Mouse (Mus musculus) lung, postnatal 0 days (tissue): ENCODE measurements around the gene Ephx1. TPM values are rescaled to one million over a fixed set of nuclear protein-coding genes. Genes with fewer than 3 reads are reported as not detected.

Experiments used
- ATAC-seq: fragments of 200-750 bp; cut with Nextera tagmentation; 2 replicates; pipeline ENCODE4 v1.8.0; 2017; ENCODE audit warnings: moderate library complexity
- DNase-seq: peaks from one replicate; pipeline ENCODE4 v3.0.0-alpha.2; 2016; ENCODE audit warnings: low spot score
- H3K27ac ChIP-seq: fragments of 300-500 bp; sonication (generic); 2 replicates; pipeline ENCODE4 v1.5.1; 2014; ENCODE audit warnings: antibody characterized with exemption, mild to moderate bottlenecking, low read length, mixed read lengths
- H3K27me3 ChIP-seq: fragments of 300-500 bp; sonication (generic); replicated peaks from 2 replicates; pipeline ENCODE4 v1.6.1; 2014; ENCODE audit warnings: low read length, mixed read lengths; ENCODE audit not compliant: insufficient read depth
- H3K36me3 ChIP-seq: fragments of 300-500 bp; sonication (generic); 2 replicates; pipeline ENCODE4 v1.6.1; 2014; ENCODE audit warnings: low read length, mixed read lengths; ENCODE audit not compliant: insufficient read depth
- H3K4me1 ChIP-seq: fragments of 300-500 bp; sonication (generic); 2 replicates; pipeline ENCODE4 v1.6.1; 2014; ENCODE audit warnings: antibody characterized with exemption, low read depth, low read length, mixed read lengths; ENCODE audit not compliant: insufficient read depth
- H3K4me2 ChIP-seq: fragments of 300-500 bp; sonication (generic); replicated peaks from 2 replicates; pipeline ENCODE4 v1.6.1; 2014; ENCODE audit warnings: low read depth, mild to moderate bottlenecking, low read length, moderate library complexity, mixed read lengths
- H3K4me3 ChIP-seq: fragments of 300-500 bp; sonication (generic); 2 replicates; pipeline ENCODE4 v1.5.1; 2014; ENCODE audit warnings: low read depth, low read length
- H3K9ac ChIP-seq: fragments of 300-500 bp; sonication (generic); replicated peaks from 2 replicates; pipeline ENCODE4 v1.6.1; 2014; ENCODE audit warnings: low read depth, mild to moderate bottlenecking
- H3K9me3 ChIP-seq: fragments of 300-500 bp; sonication (generic); 2 replicates; pipeline ENCODE4 v1.6.1; 2016; ENCODE audit warnings: low read length, mixed read lengths
- CTCF ChIP-seq: IDR thresholded peaks from 2 replicates; pipeline ENCODE4 v1.5.1; 2016; ENCODE audit warnings: antibody characterized with exemption, mild to moderate bottlenecking
- EP300 ChIP-seq: IDR thresholded peaks from 2 replicates; pipeline ENCODE4 v1.6.1; 2016; ENCODE audit warnings: antibody characterized with exemption, mild to moderate bottlenecking, control low read depth
- WGBS: fragments of 180-500 bp; shearing (Covaris S2); extraction: QIAGEN DNeasy Blood & Tissue Kit; methylation state at CpG from one replicate; pipeline ENCODE4 v1.1.7; 2014; 5-methylcytosine and 5-hydroxymethylcytosine counted together
- polyA plus RNA-seq: library from polyadenylated mRNA; unstranded; fragments of >200 nt; fragmentation: Nextera tagmentation; extraction: Ambion mirVana; gene quantifications from 2 replicates; pipeline ENCODE4 v1.2.1, GENCODE M21; 2015

Ephx1 gene
- polyA plus RNA-seq, 1 experiment from 2014 or later, result 29.4 TPM

DNA sequence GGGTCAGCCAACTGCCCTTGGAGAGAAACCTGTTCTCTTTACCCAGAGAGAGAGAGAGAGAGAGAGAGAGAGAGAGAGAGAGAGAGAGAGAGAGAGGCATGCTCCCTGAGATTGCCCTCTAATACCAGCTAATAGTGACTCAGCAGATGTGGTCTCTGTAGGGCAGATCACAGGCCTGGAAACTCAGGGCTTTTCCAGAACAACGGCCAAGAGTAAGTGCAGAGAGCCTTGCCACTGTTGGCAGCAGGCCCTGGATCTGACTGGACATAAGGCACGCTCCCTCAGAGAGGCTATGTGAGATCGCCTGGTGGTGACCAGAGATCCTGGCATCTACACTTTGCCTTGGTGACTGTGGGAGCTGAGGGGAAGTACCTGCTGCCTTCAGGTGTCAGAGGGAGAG lies 10.9 kb downstream of the Ephx1 start:
- Histone ChIP-seq H3K4me1 (0 out of 2 replicates have a peak, but pooled peaks cover 4% of the 10 kb centered on the region), H3K27ac (no peak overlapping the region), H3K9ac (no peak overlapping the region), H3K36me3 (no peaks in the 10 kb centered on the region), H3K4me2 (no peak overlapping the region), H3K9me3 (no peaks in the 10 kb centered on the region), H3K4me3 (no peak overlapping the region), H3K27me3 (no peaks in the 10 kb centered on the region)
- DNase-seq (peak; percentile 52), ATAC-seq (peak; percentile 57)
- TF ChIP-seq CTCF (no peak), EP300 (no peak)
- 38% methylated on average over 3 of the region's 3 CpGs for WGBS

DNA sequence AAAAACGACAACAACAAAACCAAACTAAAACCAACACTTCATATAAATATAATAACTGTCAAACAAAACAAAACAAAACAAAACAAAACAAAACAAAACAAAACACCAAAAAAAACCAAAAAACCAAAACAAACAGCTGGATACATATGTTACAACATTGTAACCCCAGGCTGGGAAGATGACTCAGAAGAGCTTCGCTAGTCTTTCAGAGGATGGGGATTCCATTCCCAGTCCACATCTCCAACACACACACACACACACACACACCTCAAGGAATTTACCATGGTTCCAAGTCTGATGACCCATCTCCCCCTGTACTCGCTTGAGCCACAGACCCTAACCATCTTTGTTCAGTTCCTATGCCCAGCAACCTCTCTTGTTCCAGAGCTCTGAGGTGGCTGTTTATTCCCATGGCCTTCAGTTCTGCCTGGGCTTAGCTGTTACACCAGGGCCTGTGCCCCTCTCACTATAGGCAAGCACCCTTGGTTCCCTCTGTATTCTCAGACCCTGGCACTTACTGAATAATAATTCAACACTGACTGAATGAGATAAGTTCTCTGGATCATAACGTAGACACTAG lies 11.6 kb downstream of the Ephx1 start:
- WGBS, result 79% methylated on average over 4 of the region's 4 CpGs
- Histone ChIP-seq H3K4me1 (0 out of 2 replicates have a peak, but pooled peaks cover 4% of the 10 kb centered on the region), H3K4me3 (no peak overlapping the region), H3K36me3 (no peaks in the 10 kb centered on the region), H3K9ac (no peak overlapping the region), H3K9me3 (no peaks in the 10 kb centered on the region), H3K27ac (no peak overlapping the region), H3K4me2 (no peak overlapping the region), H3K27me3 (no peaks in the 10 kb centered on the region)
- DNase-seq (no peak), ATAC-seq (no peak)
- no peak for TF ChIP-seq CTCF
- TF ChIP-seq EP300, result no peak

DNA sequence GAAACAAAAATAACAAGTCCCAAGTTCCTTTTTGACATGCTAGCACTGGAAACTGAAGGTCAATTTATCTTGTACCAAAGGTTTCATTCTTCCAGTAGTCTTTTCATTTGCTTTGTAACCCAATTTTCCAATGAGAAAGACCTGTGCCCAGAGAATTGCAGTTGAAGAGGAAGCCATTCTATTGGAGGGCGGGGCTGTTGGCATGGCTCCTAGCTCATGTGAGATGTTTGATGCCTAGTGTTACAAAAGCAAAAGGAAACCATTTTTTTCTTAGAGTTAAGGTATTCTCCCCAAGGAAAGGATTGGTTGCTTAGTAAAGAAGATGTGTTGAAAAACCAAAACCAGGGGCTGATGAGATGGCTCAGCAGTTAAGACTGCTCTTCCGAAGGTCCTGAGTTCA lies 12.4 kb downstream of the Ephx1 start:
- TF ChIP-seq EP300 (no peak), CTCF (no peak)
- Histone ChIP-seq H3K4me2 (no peak overlapping the region), H3K4me3 (no peak overlapping the region), H3K9me3 (no peaks in the 10 kb centered on the region), H3K4me1 (0 out of 2 replicates have a peak, but pooled peaks cover 4% of the 10 kb centered on the region), H3K27ac (no peak overlapping the region), H3K9ac (no peak overlapping the region), H3K27me3 (no peaks in the 10 kb centered on the region), H3K36me3 (no peaks in the 10 kb centered on the region)
- DNase-seq (no peak), ATAC-seq (no peak)
- WGBS, result 93% methylated on average over 2 of the region's 2 CpGs

DNA sequence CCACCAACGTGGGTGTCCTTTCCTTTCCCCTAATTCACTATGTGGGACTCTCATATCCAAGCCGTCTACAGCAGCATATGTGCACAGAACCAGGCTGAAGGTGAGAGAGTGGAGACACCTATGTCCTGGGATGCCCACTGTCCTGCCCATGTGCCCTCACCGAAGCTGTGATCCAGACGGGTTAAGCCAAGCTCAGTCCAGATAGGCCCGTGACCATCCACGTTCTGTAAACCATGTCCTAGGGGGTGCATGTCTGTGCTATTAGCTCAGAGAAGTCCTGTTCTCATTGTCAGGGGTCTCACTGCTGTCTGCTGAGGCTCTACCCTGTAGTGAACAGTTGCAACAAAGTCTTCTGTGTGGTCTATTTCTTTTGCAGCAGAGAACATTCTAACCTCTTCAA lies 12.9 kb downstream of the Ephx1 start:
- ATAC-seq (no peak), DNase-seq (no peak)
- no peak overlapping the region for H3K27ac ChIP-seq
- no peaks in the 10 kb centered on the region for H3K9me3 ChIP-seq
- no peak overlapping the region for H3K9ac ChIP-seq
- 0 out of 2 replicates have a peak, but pooled peaks cover 4% of the 10 kb centered on the region for H3K4me1 ChIP-seq
- no peaks in the 10 kb centered on the region for H3K27me3 ChIP-seq
- H3K36me3 ChIP-seq, result no peaks in the 10 kb centered on the region
- no peak overlapping the region for H3K4me3 ChIP-seq
- no peak overlapping the region for H3K4me2 ChIP-seq
- TF ChIP-seq CTCF (no peak), EP300 (no peak)
- 86% methylated on average over 6 of the region's 6 CpGs for WGBS

DNA sequence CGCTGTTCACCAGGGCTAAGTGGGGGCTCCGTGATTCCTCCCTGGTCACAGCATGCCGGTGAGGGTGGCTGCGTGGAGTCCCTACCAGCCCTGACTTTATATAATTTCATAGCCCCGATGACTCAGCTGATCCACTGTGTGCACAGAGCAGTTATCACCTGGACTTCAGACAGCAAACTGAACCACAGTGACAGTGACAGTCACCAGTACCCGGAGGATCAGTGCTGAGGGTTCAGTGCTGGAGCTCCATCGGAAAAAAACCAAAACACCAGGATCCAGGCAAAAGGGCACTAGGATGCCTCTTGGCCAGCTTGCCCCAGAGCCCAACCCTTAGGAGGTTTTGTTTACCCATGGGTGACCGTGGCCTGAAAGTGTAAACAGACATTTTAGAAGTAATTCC lies 15.4 kb downstream of the Ephx1 start:
- H3K27me3 ChIP-seq, result no peaks in the 10 kb centered on the region
- H3K27ac ChIP-seq, result no peak overlapping the region
- DNase-seq (no peak), ATAC-seq (no peak)
- no peak overlapping the region for H3K9ac ChIP-seq
- no peak overlapping the region for H3K4me2 ChIP-seq
- 0 out of 2 replicates have a peak, but pooled peaks cover under 1% of the 10 kb centered on the region for H3K4me1 ChIP-seq
- no peak overlapping the region for H3K4me3 ChIP-seq
- H3K9me3 ChIP-seq, result no peaks in the 10 kb centered on the region
- 70% methylated on average over 8 of the region's 8 CpGs for WGBS
- no peak for TF ChIP-seq EP300
- no peak for TF ChIP-seq CTCF
- no peaks in the 10 kb centered on the region for H3K36me3 ChIP-seq

DNA sequence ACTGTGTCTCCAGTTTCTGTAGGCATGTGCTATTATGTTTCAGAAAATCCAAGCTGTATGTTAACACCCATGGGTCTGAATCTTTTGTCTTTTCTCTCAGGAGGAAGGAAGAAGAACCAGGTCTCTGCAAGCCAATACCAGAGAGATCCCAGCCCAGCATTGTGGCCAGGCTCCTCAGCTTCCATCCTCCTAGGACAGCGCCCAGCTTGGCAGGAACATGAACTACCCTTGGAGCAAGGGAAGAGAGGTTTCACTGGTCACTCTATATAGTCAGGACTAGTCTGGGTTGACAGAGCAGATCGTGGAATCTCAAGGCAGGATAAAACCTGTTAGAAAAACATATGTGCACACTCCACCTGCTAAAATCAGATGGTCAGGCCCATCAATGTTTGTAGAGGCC lies 16.9 kb downstream of the Ephx1 start:
- no peak for ATAC-seq
- H3K9me3 ChIP-seq, result no peaks in the 10 kb centered on the region
- H3K4me1 ChIP-seq, result no peaks in the 10 kb centered on the region
- no peak for DNase-seq
- no peaks in the 10 kb centered on the region for H3K27me3 ChIP-seq
- H3K4me2 ChIP-seq, result no peak overlapping the region
- H3K9ac ChIP-seq, result no peak overlapping the region
- H3K36me3 ChIP-seq, result no peaks in the 10 kb centered on the region
- no peak for TF ChIP-seq EP300
- no peak for TF ChIP-seq CTCF
- H3K4me3 ChIP-seq, result no peak overlapping the region
- 68% methylated on average over 2 of the region's 2 CpGs for WGBS
- no peak overlapping the region for H3K27ac ChIP-seq

DNA sequence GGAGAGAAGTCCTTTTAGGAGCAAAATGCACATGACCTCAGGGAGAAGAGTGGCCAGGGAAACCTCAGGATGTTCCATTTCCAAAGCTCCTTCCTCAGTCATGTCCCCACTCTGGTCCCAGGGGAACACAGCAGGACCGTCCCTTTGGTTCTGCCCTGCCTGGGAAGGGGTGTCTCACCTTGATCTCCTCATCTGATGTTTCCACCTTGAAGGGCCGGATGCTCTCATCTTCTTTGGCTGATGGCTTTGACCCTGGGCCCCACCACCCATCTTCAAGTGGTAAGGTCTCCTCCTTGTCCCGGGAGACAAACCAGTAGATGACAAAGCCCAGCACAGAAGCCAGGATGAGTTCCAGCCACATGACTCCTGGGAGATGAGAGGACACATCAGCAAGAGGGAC lies 19.1 kb downstream of the Ephx1 start:
- TF ChIP-seq EP300 (no peak), CTCF (no peak)
- H3K4me2 ChIP-seq, result no peak overlapping the region
- ATAC-seq (no peak), DNase-seq (no peak)
- H3K9ac ChIP-seq, result no peak overlapping the region
- WGBS, result 83% methylated on average over 3 of the region's 3 CpGs
- H3K9me3 ChIP-seq, result no peaks in the 10 kb centered on the region
- H3K27ac ChIP-seq, result no peak overlapping the region
- no peaks in the 10 kb centered on the region for H3K4me1 ChIP-seq
- no peak overlapping the region for H3K4me3 ChIP-seq
- H3K36me3 ChIP-seq, result no peaks in the 10 kb centered on the region
- no peaks in the 10 kb centered on the region for H3K27me3 ChIP-seq
